Mouse (Mus musculus): ENCODE data around the gene Pnpla5.
"Not testable (repeated sequence)": the region's sequence is repeated elsewhere in the genome, so short reads cannot be mapped to it uniquely, and the experiment has no call there.

Pnpla5 gene

DNA sequence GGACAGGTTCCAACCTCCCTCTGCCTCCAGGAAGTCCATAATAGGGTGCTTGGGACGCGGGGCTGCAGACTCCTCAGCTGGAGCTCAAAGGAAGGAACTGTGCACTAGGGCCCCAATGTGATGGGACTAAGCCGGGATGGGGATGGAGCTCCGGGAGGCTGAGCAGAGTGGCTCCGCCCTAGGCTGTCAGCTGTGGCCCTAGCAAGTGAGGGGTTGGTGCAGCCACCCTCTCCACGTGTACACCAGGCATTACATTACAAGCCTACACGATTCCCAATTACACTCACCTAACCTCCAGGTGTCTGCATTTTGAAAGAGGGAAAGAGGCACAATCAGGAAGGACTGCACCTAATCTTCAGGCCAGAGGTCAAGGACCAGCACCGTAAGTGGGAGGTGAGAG is at the start of gene Pnpla5:
TSS of gene Pnpla5 (minus strand) at position 101 of the 400 bp plus-strand sequence.
- DNase-seq (ENCODE audit: low read depth), result no peak

DNA sequence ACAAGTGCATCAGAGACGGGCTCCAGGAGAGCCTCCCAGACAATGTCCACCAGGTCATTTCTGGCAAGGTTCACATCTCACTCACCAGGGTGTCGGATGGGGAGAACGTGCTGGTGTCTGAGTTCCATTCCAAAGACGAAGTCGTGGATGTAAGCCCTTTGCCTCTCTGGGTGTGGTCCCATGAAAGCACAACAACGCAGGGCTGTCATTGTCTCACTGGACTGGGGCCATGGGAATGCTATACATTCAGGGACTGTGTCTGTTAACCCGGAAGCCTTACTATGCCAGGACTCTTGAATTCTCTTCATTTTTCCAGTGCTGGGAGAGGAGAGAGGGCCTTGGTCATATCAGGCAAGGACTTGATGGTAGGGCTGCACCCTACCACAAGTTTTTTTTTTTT is 48.2 kb upstream of the Pnpla5 start:
- DNase-seq (ENCODE audit: low read depth), result no peak

DNA sequence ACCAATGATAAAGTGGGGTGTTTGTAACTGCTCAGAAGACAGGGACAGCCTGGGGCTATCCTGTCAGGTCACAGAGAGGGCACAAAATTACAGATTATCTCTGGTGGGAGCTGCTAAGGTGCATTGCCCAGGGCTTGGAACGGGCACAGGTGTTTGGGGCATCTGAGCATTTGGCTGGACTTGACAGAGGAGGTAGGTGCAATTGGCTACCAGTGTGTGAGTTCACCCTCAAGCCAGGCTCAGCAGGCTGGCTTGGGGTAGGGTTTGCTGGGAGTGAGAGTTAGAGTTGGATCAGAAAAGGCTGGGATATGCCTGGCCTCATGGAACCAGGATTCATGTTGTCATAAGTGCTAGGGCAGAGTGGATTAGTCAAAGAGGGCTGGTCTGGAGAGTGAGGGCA is 46.5 kb upstream of the Pnpla5 start:
- DNase-seq (ENCODE audit: low read depth), result no peak

GRCm38 (mm10) chr15:84168170-84169161 is 45.5 kb upstream of the Pnpla5 start:
- DNase-seq (ENCODE audit: low read depth), result peak; percentile 34

DNA sequence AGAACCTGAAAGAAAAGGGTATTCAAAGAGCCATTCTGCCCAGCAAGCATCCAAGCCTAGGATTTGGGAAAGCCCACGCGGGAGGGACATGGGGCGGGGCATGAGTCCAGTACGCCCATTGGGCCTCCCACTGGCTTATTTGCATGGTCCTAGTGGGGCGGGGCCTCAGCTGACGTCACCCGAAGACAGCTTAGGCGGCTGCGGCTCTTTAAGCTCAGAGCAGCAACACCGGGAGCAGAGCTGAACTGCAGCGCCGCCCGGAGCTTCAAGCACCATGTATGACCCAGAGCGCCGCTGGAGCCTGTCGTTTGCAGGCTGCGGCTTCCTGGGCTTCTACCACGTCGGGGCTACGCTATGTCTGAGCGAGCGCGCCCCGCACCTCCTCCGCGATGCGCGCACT is 44.6 kb upstream of the Pnpla5 start, which contains the start of gene Pnpla3:
TSS of gene Pnpla3 (plus strand) at position 238 of the 400 bp plus-strand sequence.
- DNase-seq (ENCODE audit: low read depth), result peak; percentile 51

GRCm38 (mm10) chr15:84166818-84167217 is 43.8 kb upstream of the Pnpla5 start:
- no peak for DNase-seq (ENCODE audit: low read depth)

- no peak for DNase-seq (ENCODE audit: low read depth)
These were observed 38.9 kb upstream of the Pnpla5 start for GRCm38 (mm10) chr15:84161871-84162270.

GRCm38 (mm10) chr15:84157530-84157929 is 34.6 kb upstream of the Pnpla5 start:
- not testable (repeated sequence) for DNase-seq (ENCODE audit: low read depth)

DNA sequence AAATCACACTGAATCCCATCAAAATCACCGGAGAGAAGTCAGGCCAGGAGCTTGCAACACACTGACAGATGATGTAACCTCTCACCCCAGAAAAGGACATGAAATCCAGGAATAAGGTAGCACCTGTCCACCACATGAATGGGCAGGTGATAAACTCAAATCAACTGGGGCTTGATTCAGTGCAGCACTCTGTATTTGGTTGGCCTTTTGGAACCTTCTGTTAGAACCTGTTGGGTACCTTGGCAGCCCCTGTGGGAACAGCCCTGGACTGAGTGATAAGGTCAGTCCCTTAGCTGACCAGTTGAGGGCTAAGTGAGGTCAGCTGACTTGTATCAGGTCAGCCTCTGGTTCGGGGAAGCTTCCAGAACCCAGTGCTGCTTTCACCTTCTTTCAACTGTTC is 33.2 kb upstream of the Pnpla5 start:
- no peak for DNase-seq (ENCODE audit: low read depth)

DNA sequence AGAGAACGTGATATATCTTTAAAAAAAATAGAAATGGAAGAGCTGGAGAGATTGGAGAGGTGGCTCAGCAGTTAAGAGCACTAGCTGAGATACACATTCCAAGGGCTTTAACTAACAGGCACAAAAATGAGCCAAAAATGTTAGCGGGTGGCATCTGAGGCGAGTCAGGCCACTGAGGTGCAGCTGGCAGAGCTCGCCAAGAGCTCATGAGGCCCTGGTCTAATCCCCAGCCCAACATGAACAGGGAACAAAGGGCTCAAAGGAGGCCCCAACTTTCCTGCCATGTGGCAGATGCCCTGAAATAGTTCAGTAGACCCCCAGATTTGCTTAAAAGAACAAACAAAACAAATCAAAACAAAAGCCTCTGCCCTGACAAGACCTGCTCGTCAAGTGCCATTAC is 18.0 kb upstream of the Pnpla5 start:
- no peak for DNase-seq (ENCODE audit: low read depth)

- no peak for DNase-seq (ENCODE audit: low read depth)
These were observed 17.1 kb upstream of the Pnpla5 start for GRCm38 (mm10) chr15:84140109-84140508.

GRCm38 (mm10) chr15:84139592-84140005 is 16.6 kb upstream of the Pnpla5 start:
- no peak for DNase-seq (ENCODE audit: low read depth)

- no peak for DNase-seq (ENCODE audit: low read depth)
These were observed 13.8 kb upstream of the Pnpla5 start for GRCm38 (mm10) chr15:84136473-84137415.

GRCm38 (mm10) chr15:84135472-84135871 is 12.5 kb upstream of the Pnpla5 start:
- peak; percentile 44 for DNase-seq (ENCODE audit: low read depth)

DNA sequence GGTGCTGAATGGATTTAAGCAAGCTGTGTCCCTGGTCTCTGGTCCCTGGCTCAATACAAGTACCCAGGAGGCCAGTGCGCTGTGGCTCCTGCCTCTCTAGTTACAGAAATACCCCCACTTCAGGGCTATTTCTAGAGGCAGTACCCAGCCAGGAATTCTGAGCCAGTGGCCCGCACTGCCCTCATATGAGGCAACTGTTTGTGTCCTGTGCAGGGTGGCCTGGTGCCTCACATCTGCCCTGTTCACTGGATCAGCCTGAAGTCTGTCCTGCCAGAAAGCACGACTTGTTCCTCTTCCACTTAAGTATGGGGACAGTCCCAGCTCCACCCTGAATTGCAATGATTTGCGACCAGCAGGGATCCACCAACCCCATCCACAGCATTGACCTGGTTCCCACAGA is 10.5 kb upstream of the Pnpla5 start:
- DNase-seq (ENCODE audit: low read depth), result no peak

GRCm38 (mm10) chr15:84131971-84132370 is 9.0 kb upstream of the Pnpla5 start:
- DNase-seq (ENCODE audit: low read depth), result no peak

- no peak for DNase-seq (ENCODE audit: low read depth)
These were observed 8.3 kb upstream of the Pnpla5 start for GRCm38 (mm10) chr15:84131096-84131786.

- no peak for DNase-seq (ENCODE audit: low read depth)
These were observed 3.9 kb upstream of the Pnpla5 start for GRCm38 (mm10) chr15:84126871-84127270.

DNA sequence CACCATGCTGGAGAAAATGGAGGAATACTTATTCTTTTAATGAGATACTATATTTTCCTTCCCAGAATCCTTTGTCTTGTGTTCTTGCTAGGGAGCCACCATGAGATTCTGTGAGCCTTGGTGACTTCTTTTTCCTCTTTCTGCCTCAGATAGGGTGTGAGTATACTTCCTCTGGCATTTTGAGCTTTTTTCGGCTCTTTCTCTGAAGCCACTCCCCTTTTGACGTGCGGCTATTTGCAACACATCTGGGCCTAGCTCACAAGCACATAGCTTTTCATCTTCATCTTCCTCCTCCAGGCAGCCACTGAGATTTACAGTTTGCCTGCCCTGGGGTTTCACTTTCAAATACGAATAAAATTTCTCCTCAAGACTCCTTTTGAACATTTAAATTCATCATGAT is 3.5 kb upstream of the Pnpla5 start:
- DNase-seq (ENCODE audit: low read depth), result no peak

DNA sequence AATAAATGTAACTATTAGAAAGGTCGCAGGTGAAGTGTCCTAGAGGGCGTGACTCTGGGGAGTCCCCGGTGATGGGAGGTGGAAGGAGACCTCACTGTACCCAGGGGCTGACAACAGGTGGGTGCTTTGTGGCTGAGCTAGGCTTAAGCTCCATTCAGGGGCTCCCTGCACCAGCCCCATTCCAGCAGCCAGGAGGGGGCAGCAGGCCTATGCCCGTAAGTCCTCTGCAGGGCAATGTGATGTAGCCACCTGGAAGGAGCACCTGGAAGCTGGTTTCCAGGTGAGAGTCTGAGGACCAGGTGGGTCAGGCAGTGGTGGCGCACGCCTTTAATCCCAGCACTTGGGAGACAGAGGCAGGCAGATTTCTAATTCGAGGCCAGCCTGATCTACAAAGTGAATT is 1.1 kb upstream of the Pnpla5 start:
- no peak for DNase-seq (ENCODE audit: low read depth)

- no peak for DNase-seq (ENCODE audit: low read depth)
These were observed 1.9 kb downstream of the Pnpla5 start for GRCm38 (mm10) chr15:84121036-84121435.

- DNase-seq (ENCODE audit: low read depth), result no peak
These were observed 2.4 kb downstream of the Pnpla5 start for GRCm38 (mm10) chr15:84120612-84121011.
